Mouse (Mus musculus) MN1 (cell line): Measurements from ENCODE around the gene Nrgn.
A peak's percentile ranks its signal among the peaks of the same experiment; 100 is the strongest.

Experiments used
- DNase-seq: peaks from one replicate; pipeline ENCODE4 v3.0.0-alpha.2; 2016; ENCODE audit warnings: low spot score

Nrgn gene

GRCm38 (mm10) chr9:37552536-37553293, at the start of gene Nrgn:
TSS of gene Nrgn (minus strand) at chr9:37552904.
- peak; percentile 46 for DNase-seq

- DNase-seq = no peak
Observed at GRCm38 (mm10) chr9:37600538-37601205, 48.0 kb upstream of the Nrgn start.

GRCm38 (mm10) chr9:37598637-37599036, 45.9 kb upstream of the Nrgn start:
- DNase-seq = no peak

DNA sequence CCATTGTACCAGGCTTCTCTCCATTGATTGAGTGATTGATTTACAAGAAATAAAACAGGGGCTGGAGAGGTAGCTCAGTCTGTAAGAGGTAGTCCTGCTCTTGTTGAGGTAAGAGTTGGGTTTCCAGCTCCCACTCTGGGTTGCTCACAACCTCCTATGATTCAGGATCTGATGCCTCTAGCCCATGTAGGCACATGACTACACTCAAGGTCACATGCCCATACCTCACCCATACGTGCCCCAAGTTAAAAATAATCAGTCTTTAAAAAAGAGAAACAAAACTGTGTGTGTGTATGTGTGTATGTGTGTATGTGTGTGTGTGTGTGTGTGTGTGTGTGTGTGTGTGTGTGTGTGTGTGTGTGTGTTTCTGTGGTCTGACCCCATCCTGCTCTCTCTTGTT, 42.9 kb upstream of the Nrgn start:
- no peak for DNase-seq

DNA sequence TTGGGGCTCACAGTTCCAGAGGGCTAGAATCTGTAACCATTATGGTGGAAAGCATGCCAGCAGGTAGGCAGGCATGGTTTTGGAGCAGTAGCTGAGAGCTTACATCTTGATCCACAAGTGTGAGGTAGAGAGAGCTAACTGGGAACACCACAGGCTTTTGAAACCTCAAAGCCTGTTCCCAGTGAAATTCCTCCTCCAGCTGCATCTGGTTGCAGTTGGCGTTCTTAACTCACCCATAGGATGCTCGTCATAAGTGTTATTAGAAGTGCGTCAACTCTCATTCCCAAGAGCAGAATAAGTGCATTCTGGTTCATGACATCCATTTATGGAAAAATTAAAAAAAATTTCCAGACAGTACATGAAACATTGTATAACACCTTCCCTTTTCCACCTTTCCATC, 41.0 kb upstream of the Nrgn start:
- DNase-seq = no peak

GRCm38 (mm10) chr9:37592633-37593032, 39.9 kb upstream of the Nrgn start:
- no peak for DNase-seq

DNA sequence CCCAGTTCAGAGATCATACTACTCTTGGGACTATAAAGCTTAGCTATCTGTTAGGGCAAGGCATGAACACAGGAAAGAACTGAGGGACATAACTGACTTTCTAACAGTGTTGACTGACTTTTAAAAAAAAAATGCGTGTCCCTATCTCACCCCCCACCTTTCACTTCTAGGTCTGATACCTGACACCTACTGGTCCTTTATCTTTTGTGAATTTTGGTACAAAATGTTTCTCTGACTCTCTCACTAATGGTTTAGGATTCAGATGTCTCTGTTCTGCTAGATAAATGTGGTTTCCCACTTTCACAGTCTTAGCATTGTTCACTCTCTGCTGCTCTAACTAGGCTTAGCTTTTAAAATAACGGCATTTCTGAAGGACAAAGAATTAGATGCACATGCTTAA, 39.3 kb upstream of the Nrgn start:
- no peak for DNase-seq

GRCm38 (mm10) chr9:37590381-37590780, 37.7 kb upstream of the Nrgn start:
- no peak for DNase-seq

DNA sequence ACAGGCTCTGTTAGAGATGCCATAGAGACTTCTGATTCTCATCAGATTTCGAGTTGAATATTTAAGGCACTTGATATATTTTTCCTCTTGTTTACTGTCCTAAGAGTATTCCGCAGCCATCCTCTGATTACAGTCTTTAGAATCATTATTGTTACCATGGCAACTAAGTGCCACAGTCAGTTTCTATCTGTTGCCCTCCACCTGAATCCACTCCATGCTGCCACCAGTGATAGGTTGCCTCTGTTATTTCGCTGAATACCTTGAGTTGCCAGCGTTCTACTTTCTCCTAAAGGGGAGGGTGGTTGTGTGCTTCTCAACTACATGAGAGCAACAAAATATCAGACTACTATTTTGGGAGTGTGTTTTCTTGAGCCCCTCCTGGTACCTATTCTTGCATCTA, 34.0 kb upstream of the Nrgn start:
- no peak for DNase-seq

DNA sequence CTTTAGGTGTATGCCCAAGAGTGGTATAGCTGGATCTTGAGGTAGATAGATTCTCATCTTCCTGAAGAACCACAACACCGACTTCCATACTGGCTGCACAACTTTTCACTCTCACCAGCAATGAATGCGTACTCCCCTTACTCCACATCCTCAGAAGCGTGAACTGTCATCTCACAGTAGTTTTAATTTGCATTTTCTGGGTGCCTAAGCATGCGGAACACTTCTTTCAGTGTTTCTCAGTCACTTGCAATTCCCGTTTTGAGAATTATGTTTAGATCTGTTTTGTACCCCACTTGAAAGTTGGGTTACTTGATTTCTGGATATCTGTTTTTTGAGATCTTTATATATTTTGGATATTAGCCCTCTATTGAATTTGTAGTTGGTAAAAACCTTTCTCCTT, 30.9 kb upstream of the Nrgn start:
- no peak for DNase-seq

- DNase-seq = peak; percentile 13
Observed at GRCm38 (mm10) chr9:37576436-37576930, 23.8 kb upstream of the Nrgn start.

- no peak for DNase-seq
Observed at GRCm38 (mm10) chr9:37572204-37572876, 19.6 kb upstream of the Nrgn start.

DNA sequence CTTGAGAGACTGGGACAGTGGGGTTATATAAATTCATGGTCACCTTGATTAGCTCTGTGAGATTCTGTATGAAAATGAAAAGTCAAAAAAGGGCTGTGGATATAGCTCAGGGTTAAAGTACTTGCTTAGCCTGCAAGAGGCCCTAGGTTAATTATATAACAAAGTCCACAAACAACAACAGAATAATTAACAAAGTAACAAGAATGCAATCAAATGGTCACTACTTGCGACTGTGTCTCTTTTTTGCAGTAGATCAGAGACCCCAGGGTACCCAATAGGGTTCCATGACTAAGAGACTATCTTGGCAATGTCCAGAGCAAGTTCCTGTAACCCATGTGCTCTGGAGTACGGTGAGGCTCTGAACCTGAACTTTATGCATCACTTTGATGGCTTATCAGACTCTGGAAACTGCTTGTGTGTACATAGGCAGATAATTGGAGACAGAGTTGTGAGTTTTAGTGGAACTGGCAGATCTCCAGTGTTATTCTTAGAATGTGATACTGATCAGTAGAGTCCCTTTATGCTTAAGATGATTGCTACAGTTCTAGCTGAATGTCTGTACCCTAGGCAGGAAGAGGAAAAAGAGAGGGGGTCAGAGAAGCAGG, 16.6 kb upstream of the Nrgn start:
- no peak for DNase-seq

DNA sequence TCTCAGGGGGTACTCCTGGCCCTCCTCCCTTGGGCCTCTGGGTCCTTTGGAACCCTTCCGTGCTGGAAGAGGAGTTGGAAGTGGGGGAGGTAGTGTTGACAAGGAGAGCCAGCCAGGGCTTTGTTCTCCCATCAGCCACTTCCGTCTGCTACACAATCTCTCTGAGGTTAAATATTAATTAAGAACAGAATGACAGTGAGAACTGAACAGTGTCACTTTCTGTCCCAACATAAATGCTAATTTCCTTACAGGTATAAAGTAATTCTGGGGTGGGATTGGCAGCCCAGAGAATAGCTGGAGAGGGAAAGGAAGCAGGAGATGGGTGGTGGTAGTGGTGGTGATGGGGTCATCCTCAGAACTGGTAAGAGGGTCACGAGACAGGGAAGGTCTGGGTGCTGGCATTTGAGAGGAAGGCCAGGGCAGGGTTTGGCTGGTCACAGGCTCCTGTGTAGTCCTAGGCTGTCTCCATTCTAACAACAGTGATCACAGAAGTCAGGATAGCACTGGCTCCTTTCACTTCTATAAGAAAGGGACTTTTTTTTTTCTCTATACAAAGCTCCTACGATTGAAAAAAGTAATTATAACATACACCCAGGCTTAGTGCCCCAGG, 16.0 kb upstream of the Nrgn start:
- no peak for DNase-seq

DNA sequence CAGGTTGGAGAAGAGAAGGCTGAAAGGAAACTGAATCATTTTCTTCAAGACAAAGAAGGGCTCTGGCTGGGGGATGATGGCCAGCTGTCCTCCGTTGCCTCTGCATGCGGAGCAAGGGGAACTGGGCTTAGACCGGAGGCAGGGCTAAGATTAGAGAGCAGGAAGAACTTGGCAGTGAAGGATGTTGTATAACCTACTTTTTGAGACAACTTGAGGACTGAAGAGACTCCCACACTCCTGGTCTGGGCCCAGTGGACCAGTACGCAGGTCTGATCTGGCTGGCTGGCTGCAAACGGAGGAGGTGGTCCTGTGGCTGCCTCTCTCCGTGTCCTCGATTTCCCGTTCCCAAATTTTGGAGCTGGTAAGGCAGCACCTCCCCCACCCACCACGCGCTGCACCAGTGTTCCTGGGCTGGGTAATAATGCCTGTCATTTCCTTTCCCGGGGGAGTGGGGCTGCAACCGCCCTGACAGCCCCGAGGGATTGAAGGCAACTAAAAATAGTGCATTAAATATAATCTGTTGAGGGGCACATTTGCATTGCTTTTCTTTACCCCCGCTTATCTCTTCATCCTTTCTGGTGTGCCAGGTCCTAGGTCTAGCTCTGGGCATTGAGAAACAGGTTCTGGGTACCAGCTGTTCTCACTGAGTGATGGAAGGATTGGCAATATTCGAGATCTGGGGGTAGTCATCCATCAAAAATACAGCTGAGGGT, 15.3 kb upstream of the Nrgn start:
- peak; percentile 13 for DNase-seq

DNA sequence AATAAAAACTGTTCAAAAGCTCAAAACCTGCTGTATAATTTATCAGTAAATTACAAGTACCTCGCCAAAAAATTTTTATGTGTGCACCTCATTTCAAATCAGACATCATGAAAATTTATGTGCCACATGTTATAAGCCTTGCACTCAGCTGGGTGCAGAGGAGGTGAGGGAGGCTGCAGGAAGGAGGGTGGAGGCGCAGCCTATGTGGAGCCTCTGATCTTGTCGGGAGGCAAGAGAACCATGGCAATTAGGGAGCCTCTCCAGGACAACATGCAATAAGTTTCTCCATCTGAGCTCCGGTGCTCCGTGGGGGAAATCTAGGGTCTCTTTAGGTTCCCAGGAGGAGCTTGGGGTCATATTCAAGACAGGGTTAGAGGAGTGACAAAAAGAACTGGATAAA, 14.8 kb upstream of the Nrgn start:
- DNase-seq = no peak

- DNase-seq = no peak
Observed at GRCm38 (mm10) chr9:37567019-37567418, 14.3 kb upstream of the Nrgn start.

GRCm38 (mm10) chr9:37563805-37564204, 11.1 kb upstream of the Nrgn start:
- DNase-seq = no peak

DNA sequence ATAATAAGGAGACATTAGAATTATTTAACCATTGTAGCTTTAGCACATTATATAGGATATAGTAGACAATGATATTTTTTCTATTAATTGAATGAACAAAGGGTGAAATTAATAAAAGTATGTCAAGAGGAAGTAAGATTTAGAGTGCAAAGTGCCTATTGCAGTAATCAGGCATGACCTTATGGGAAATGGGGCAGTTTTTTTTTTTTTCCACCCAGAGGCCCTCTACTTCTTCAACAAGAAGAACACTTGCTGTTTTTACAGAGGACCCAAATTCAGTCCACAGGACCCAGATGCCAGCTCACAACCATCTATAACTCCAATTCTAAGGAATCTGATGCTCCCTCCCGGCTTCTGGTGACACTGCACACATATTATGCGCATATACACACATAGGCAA, 7.9 kb upstream of the Nrgn start:
- DNase-seq = no peak

- DNase-seq = no peak
Observed at GRCm38 (mm10) chr9:37556366-37556765, 3.7 kb upstream of the Nrgn start.
